Mouse (Mus musculus) hindlimb bud, embryonic 11.5 days (tissue): Measurements from ENCODE around the gene Parl.

Experiments used
- DNase-seq: peaks from one replicate; pipeline ENCODE4 v3.0.0-alpha.2; 2012; ENCODE audit warnings: low read depth, low spot score; ENCODE audit errors: extremely low spot score

The Parl gene

DNA sequence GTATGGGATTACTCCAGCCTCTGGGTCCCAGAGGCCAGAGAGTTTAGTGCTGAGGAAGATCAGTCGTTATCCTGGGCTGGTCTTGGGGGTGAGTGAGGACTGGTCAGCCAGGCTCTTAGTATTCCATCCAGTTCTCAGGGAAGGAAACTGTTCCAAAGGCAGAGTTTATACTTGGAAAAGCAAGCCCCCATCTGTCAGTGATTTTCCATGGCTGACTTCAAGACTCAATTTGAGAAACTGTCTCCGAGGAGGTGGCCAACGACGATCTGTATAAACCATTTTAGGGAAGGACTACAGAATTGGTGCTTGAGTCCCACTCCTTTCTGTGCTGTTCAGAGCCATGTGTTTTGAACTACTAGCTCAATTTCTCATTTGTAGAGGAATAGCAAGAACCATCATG is 63.5 kb downstream of the Parl start:
- no peak for DNase-seq

DNA sequence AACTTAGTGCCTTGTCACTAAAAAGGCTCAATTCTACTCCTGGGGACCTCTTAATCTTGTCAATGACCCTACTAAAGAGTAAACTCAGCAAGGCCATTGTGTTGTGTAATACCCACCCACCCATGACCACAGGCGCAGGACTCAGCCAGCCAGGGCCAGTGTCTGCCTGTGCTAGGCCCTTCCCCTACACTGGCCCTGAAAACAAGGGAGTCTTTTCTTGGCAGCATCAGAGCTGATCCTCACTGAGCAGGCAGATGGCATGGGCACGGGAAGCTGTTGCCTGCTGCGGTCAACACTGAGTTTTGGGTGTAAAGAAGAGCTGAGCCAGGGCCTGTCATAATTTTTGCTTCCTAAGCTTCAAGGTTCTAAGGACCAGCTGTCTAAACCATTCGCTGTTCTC is 64.8 kb downstream of the Parl start:
- DNase-seq: no peak

DNA sequence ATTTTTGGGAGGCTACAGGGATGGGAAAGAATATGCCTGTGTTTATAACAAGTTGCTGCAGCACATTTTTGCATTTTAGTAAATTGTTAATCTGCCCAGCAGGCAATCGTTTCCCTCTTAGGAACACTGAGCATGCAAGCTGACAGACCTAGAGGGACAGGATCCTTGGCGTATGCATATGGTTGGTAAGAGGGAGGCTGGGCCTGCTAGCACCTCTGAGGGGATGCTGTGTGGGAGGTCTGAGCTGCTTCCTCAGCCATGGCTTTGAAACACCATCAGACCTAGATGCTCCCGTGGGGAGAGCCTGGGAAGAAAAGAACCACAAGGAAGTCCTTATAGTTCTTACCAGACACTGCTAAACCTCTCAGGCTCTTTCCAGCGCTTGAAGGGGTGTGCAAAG is 67.8 kb downstream of the Parl start:
- DNase-seq: no peak
